Mouse (Mus musculus) macrophage (primary cell): ENCODE results near the gene Hspa12a. TPM values are rescaled to one million over a fixed set of nuclear protein-coding genes. Genes with fewer than 3 reads are reported as not detected.
"Not testable (repeated sequence)": the region's sequence is repeated elsewhere in the genome, so short reads cannot be mapped to it uniquely, and the experiment has no call there.

Experiments
- H3K27ac ChIP-seq: fragments of 350-480 bp; formaldehyde crosslinking; 2 replicates; pipeline ENCODE4 v1.9.0; 2021
- H3K36me3 ChIP-seq: fragments of 350-480 bp; formaldehyde crosslinking; 2 replicates; pipeline ENCODE4 v1.9.0; 2021; ENCODE audit errors: inconsistent target
- H3K4me3 ChIP-seq: fragments of 350-480 bp; formaldehyde crosslinking; 2 replicates; pipeline ENCODE4 v1.9.0; 2021; ENCODE audit errors: inconsistent target
- H3K79me2 ChIP-seq: fragments of 350-480 bp; formaldehyde crosslinking; 2 replicates; pipeline ENCODE4 v1.9.0; 2021; ENCODE audit errors: inconsistent target
- WGBS: methylation state at CpG from one replicate; pipeline ENCODE4 v1.1.7; 2026; ENCODE audit warnings: inconsistent platforms; ENCODE audit not compliant: missing documents; 5-methylcytosine and 5-hydroxymethylcytosine counted together
- polyA plus RNA-seq: library from polyadenylated mRNA; stranded (reverse); fragments of 250-400 nt; gene quantifications from 3 replicates; pipeline ENCODE4 v1.2.4, GENCODE M21; 2018; ENCODE audit warnings: inconsistent platforms

The Hspa12a gene
- polyA plus RNA-seq, 1 experiment from 2014 or later = not detected

GRCm38 (mm10) chr19:58945959-58946358 is 2.5 kb upstream of the Hspa12a start:
- no peaks in the 10 kb centered on the region for H3K79me2 ChIP-seq
- H3K4me3 ChIP-seq = no peak overlapping the region
- 86% methylated on average over 7 of the region's 7 CpGs for WGBS
- no peaks in the 10 kb centered on the region for H3K36me3 ChIP-seq
- no peak overlapping the region for H3K27ac ChIP-seq

GRCm38 (mm10) chr19:58933062-58933461 is 10.4 kb downstream of the Hspa12a start:
- no peaks in the 10 kb centered on the region for H3K79me2 ChIP-seq
- H3K27ac ChIP-seq = no peak overlapping the region
- 48% methylated on average over 4 of the region's 4 CpGs for WGBS
- no peaks in the 10 kb centered on the region for H3K36me3 ChIP-seq
- no peak overlapping the region for H3K4me3 ChIP-seq

GRCm38 (mm10) chr19:58931081-58931800 is 12.2 kb downstream of the Hspa12a start:
- Histone ChIP-seq H3K4me3 (no peak overlapping the region), H3K27ac (no peak overlapping the region), H3K36me3 (no peaks in the 10 kb centered on the region), H3K79me2 (no peaks in the 10 kb centered on the region)
- WGBS = 75% methylated on average over 16 of the region's 16 CpGs

- no peak overlapping the region for H3K4me3 ChIP-seq
Observed at GRCm38 (mm10) chr19:58919148-58919547, 24.3 kb downstream of the Hspa12a start.

GRCm38 (mm10) chr19:58918597-58918996 is 24.9 kb downstream of the Hspa12a start:
- Histone ChIP-seq H3K27ac (no peak overlapping the region), H3K79me2 (no peaks in the 10 kb centered on the region), H3K36me3 (no peaks in the 10 kb centered on the region), H3K4me3 (0 out of 2 replicates have a peak overlapping the region, but pooled peaks have one; percentile 8)
- WGBS = 23% methylated on average over 11 of the region's 11 CpGs

More at GRCm38 (mm10) chr19:58919148-58919547, 24.3 kb downstream of the Hspa12a start:
- no peaks in the 10 kb centered on the region for H3K36me3 ChIP-seq
- no peak overlapping the region for H3K27ac ChIP-seq
- 42% methylated on average over 6 of the region's 7 CpGs for WGBS
- no peaks in the 10 kb centered on the region for H3K79me2 ChIP-seq

GRCm38 (mm10) chr19:58913301-58913700 is 30.2 kb downstream of the Hspa12a start:
- 93% methylated on average over 6 of the region's 6 CpGs for WGBS
- Histone ChIP-seq H3K27ac (no peak overlapping the region), H3K79me2 (no peaks in the 10 kb centered on the region), H3K4me3 (no peak overlapping the region), H3K36me3 (no peaks in the 10 kb centered on the region)

- Histone ChIP-seq H3K27ac (no peak overlapping the region), H3K4me3 (no peak overlapping the region), H3K79me2 (no peaks in the 10 kb centered on the region), H3K36me3 (no peaks in the 10 kb centered on the region)
- WGBS = 19% methylated on average over 9 of the region's 9 CpGs
Observed at GRCm38 (mm10) chr19:58911386-58911785, 32.1 kb downstream of the Hspa12a start.

GRCm38 (mm10) chr19:58910941-58911368 is 32.5 kb downstream of the Hspa12a start:
- H3K4me3 ChIP-seq = no peak overlapping the region
- H3K79me2 ChIP-seq = no peaks in the 10 kb centered on the region
- 7% methylated on average over 10 of the region's 11 CpGs for WGBS
- H3K36me3 ChIP-seq = no peaks in the 10 kb centered on the region
- H3K27ac ChIP-seq = no peak overlapping the region

GRCm38 (mm10) chr19:58908018-58908417 is 35.4 kb downstream of the Hspa12a start:
- WGBS = 50% methylated on average over 10 of the region's 10 CpGs
- Histone ChIP-seq H3K4me3 (no peak overlapping the region), H3K27ac (no peak overlapping the region), H3K79me2 (no peaks in the 10 kb centered on the region), H3K36me3 (no peaks in the 10 kb centered on the region)

GRCm38 (mm10) chr19:58906685-58907084 is 36.8 kb downstream of the Hspa12a start:
- Histone ChIP-seq H3K4me3 (no peak overlapping the region), H3K79me2 (no peaks in the 10 kb centered on the region), H3K27ac (no peak overlapping the region), H3K36me3 (no peaks in the 10 kb centered on the region)
- WGBS = 61% methylated on average over 7 of the region's 9 CpGs

GRCm38 (mm10) chr19:58903899-58904327 is 39.5 kb downstream of the Hspa12a start:
- H3K27ac ChIP-seq = no peak overlapping the region
- no peaks in the 10 kb centered on the region for H3K79me2 ChIP-seq
- 2% methylated on average over 11 of the region's 11 CpGs for WGBS
- H3K36me3 ChIP-seq = no peaks in the 10 kb centered on the region
- no peak overlapping the region for H3K4me3 ChIP-seq

- Histone ChIP-seq H3K79me2 (no peaks in the 10 kb centered on the region), H3K36me3 (no peaks in the 10 kb centered on the region), H3K4me3 (no peak overlapping the region), H3K27ac (no peak overlapping the region)
- WGBS = 61% methylated on average over 7 of the region's 7 CpGs
Observed at GRCm38 (mm10) chr19:58903079-58903898, 40.2 kb downstream of the Hspa12a start.

GRCm38 (mm10) chr19:58900471-58900870 is 43.0 kb downstream of the Hspa12a start:
- H3K27ac ChIP-seq, H3K79me2 ChIP-seq, H3K36me3 ChIP-seq, H3K4me3 ChIP-seq: not testable (repeated sequence)
- WGBS = 90% methylated on average over 9 of the region's 10 CpGs

GRCm38 (mm10) chr19:58896216-58896615 is 47.2 kb downstream of the Hspa12a start:
- Histone ChIP-seq H3K4me3 (no peak overlapping the region), H3K36me3 (no peaks in the 10 kb centered on the region), H3K27ac (no peak overlapping the region), H3K79me2 (no peaks in the 10 kb centered on the region)
- 78% methylated on average over 3 of the region's 3 CpGs for WGBS
